Comparison of ENCODE assay signal across 17 mouse cellular contexts in genomic region chr2:125929872-125930271, GRCm38 (mm10).
DNase-seq lines count a peak whose midpoint lies in the region; ATAC-seq lines count a peak whose summit lies in the region.
"Had no signal": no experiment of that assay in that cellular context is flagged by ENCODE, and none has a peak within 500 bp of the region (broad histone marks: within the 10 kb centered on the region; RNA-seq: fewer than 3 reads in every experiment).

No protein-coding gene starts in this region.

- no peak overlapping the region for H3K4me3 ChIP-seq in embryonic facial prominence, embryonic 13.5 days
- H3K4me3 ChIP-seq in embryonic facial prominence, embryonic 10.5 days = no peak overlapping the region
- H3K4me3 ChIP-seq in embryonic facial prominence, embryonic 14.5 days (ENCODE audit: low read depth, low read length) = no peak overlapping the region
- H3K4me3 ChIP-seq in forebrain, embryonic 11.5 days (ENCODE audit: low read depth, low read length) = no peak overlapping the region
- H3K4me3 ChIP-seq: limb, embryonic 15.5 days; stomach, embryonic 15.5 days had no signal

- no peaks in the 10 kb centered on the region for H3K27me3 ChIP-seq in embryonic facial prominence, embryonic 13.5 days
- no peaks in the 10 kb centered on the region for H3K27me3 ChIP-seq in embryonic facial prominence, embryonic 10.5 days (replicated peaks; ENCODE audit: low read depth, poor library complexity, severe bottlenecking)
- no peaks in the 10 kb centered on the region for H3K27me3 ChIP-seq in embryonic facial prominence, embryonic 14.5 days (replicated peaks; ENCODE audit: control insufficient read depth, insufficient read depth, low read length)
- no peaks in the 10 kb centered on the region for H3K27me3 ChIP-seq in forebrain, embryonic 11.5 days (ENCODE audit: control insufficient read depth, insufficient read depth, low read length)
- H3K27me3 ChIP-seq: limb, embryonic 15.5 days; stomach, embryonic 15.5 days had no signal

- H3K27ac ChIP-seq in embryonic facial prominence, embryonic 13.5 days = peak overlapping the region; percentile 69; the same call in 1 of the 2 replicates
- no peak overlapping the region for H3K27ac ChIP-seq in embryonic facial prominence, embryonic 10.5 days (replicated peaks)
- no peak overlapping the region for H3K27ac ChIP-seq in embryonic facial prominence, embryonic 14.5 days (replicated peaks; ENCODE audit: low read depth, low read length)
- no peak overlapping the region for H3K27ac ChIP-seq in forebrain, embryonic 11.5 days (ENCODE audit: low read depth, low read length)
- H3K27ac ChIP-seq: hindbrain, embryonic 14.5 days; limb, embryonic 15.5 days; stomach, embryonic 15.5 days had no signal

- peaks cover 13% of the 10 kb centered on the region for H3K4me1 ChIP-seq in embryonic facial prominence, embryonic 13.5 days
- H3K4me1 ChIP-seq in embryonic facial prominence, embryonic 10.5 days = peaks cover 15% of the 10 kb centered on the region
- no peaks in the 10 kb centered on the region for H3K4me1 ChIP-seq in embryonic facial prominence, embryonic 14.5 days (ENCODE audit: control insufficient read depth, insufficient read depth, low read length)
- no peaks in the 10 kb centered on the region for H3K4me1 ChIP-seq in forebrain, embryonic 11.5 days (replicated peaks; ENCODE audit: control insufficient read depth, insufficient read depth, low read length)
- H3K4me1 ChIP-seq: stomach, embryonic 15.5 days had no signal

- no peaks in the 10 kb centered on the region for H3K9me3 ChIP-seq in embryonic facial prominence, embryonic 13.5 days
- H3K9me3 ChIP-seq in embryonic facial prominence, embryonic 10.5 days = no peaks in the 10 kb centered on the region
- no peaks in the 10 kb centered on the region for H3K9me3 ChIP-seq in embryonic facial prominence, embryonic 14.5 days (ENCODE audit: control insufficient read depth, low read length)
- H3K9me3 ChIP-seq in forebrain, embryonic 11.5 days (ENCODE audit: control insufficient read depth, low read length) = no peaks in the 10 kb centered on the region
- H3K9me3 ChIP-seq: limb, embryonic 15.5 days; stomach, embryonic 15.5 days had no signal

- peak; percentile 52; the same call in 1 of the 2 replicates for ATAC-seq in embryonic facial prominence, embryonic 13.5 days (ENCODE audit: insufficient number of reproducible peaks, insufficient read depth, low FRiP score, low TSS enrichment, low read depth)
- peak; percentile 81; the same call in 1 of the 2 replicates for ATAC-seq in embryonic facial prominence, embryonic 14.5 days (ENCODE audit: low read depth)
- no peak for ATAC-seq in forebrain, embryonic 11.5 days (replicated peaks; ENCODE audit: low FRiP score)
- ATAC-seq: forebrain, postnatal 0 days; intestine, postnatal 0 days had no signal

- H3K9ac ChIP-seq in embryonic facial prominence, embryonic 13.5 days = no peak overlapping the region
- H3K9ac ChIP-seq in embryonic facial prominence, embryonic 14.5 days (ENCODE audit: low read depth, low read length) = no peak overlapping the region
- H3K9ac ChIP-seq in forebrain, embryonic 11.5 days (ENCODE audit: low read length) = no peak overlapping the region
- H3K9ac ChIP-seq: forebrain, postnatal 0 days; hindbrain, embryonic 14.5 days; limb, embryonic 15.5 days; stomach, embryonic 15.5 days had no signal

- H3K4me2 ChIP-seq in embryonic facial prominence, embryonic 13.5 days = no peak overlapping the region
- H3K4me2 ChIP-seq in embryonic facial prominence, embryonic 14.5 days (ENCODE audit: low read depth, low read length) = no peak overlapping the region
- H3K4me2 ChIP-seq in forebrain, embryonic 11.5 days (ENCODE audit: low read depth, low read length, severe bottlenecking) = no peak overlapping the region
- H3K4me2 ChIP-seq: hindbrain, embryonic 14.5 days; limb, embryonic 15.5 days; stomach, embryonic 15.5 days had no signal

- 40% methylated on average over 2 of the region's 2 CpGs for WGBS in embryonic facial prominence, embryonic 13.5 days
- WGBS in embryonic facial prominence, embryonic 10.5 days = 74% methylated on average over 2 of the region's 2 CpGs
- 37% methylated on average over 2 of the region's 2 CpGs for WGBS in embryonic facial prominence, embryonic 14.5 days
- whole genome bisulfite sequencing in forebrain, embryonic 11.5 days = 87% methylated on average over 2 of the region's 2 CpGs

- peaks cover 11% of the 10 kb centered on the region; the same call in 1 of the 2 replicates for H3K36me3 ChIP-seq in embryonic facial prominence, embryonic 13.5 days
- H3K36me3 ChIP-seq in embryonic facial prominence, embryonic 10.5 days (replicated peaks) = peaks cover 17% of the 10 kb centered on the region
- H3K36me3 ChIP-seq in embryonic facial prominence, embryonic 14.5 days (ENCODE audit: control insufficient read depth, insufficient read depth, low read length) = peaks cover 20% of the 10 kb centered on the region
- H3K36me3 ChIP-seq in forebrain, embryonic 11.5 days (ENCODE audit: control insufficient read depth, insufficient read depth, low read length) = no peaks in the 10 kb centered on the region
- H3K36me3 ChIP-seq: stomach, embryonic 15.5 days had no signal

- DNase-seq in embryonic facial prominence, embryonic 10.5 days (ENCODE audit: low spot score) = no peak
- DNase-seq in 416B (ENCODE audit: low read depth) = peak; percentile 89
- peak; percentile 89 for DNase-seq in embryonic facial prominence, embryonic 14.5 days (ENCODE audit: low spot score)
- DNase-seq in lung, postnatal 10 days = peak; percentile 35
- DNase-seq in layer of hippocampus, adult 9-11 months = no peak
- DNase-seq in spleen, postnatal 4 days (ENCODE audit: low spot score in 2 of 2) = no peak
- DNase-seq in forebrain, embryonic 11.5 days (ENCODE audit: low spot score) = no peak
- DNase-seq: adrenal gland, postnatal 10 days; cerebellum, adult 2 months; forebrain, postnatal 0 days; kidney, postnatal 14 days; spleen, adult 18-20 months had no signal

Comparison
In these comparisons a context has a peak if more than half of its experiments do, and no peak if none do; other contexts are left out.
1. DNase-seq: peak in 416B (single experiment), embryonic facial prominence, embryonic 14.5 days (single experiment) and lung, postnatal 10 days (single experiment); none in embryonic facial prominence, embryonic 10.5 days (single experiment), layer of hippocampus, adult 9-11 months (single experiment), spleen, postnatal 4 days (0 of 2) and forebrain, embryonic 11.5 days (single experiment).